Mouse (Mus musculus) testis, adult 10 weeks (tissue): Measurements from ENCODE around the gene Rgs3. TPM values are rescaled to one million over a fixed set of nuclear protein-coding genes. Genes with fewer than 3 reads are reported as not detected.

ENCODE experiments used
- polyA plus RNA-seq: library from polyadenylated mRNA; stranded (reverse); fragments of 350-450 nt; fragmentation: Illumina TruSeq; extraction: RNeasy Lipid Tissue Mini Kit (QIAGEN cat#74804); gene quantifications from one replicate; pipeline ENCODE4 v1.2.3, GENCODE M21; 2014; ENCODE audit warnings: low read depth, low replicate concordance

The Rgs3 gene
- polyA plus RNA-seq, result 6.0 TPM

GRCm38 (mm10) chr4:62559797-62560329, at the start of gene Rgs3:
Gene Rgs3 (plus strand): TSS chr4:62559847.

GRCm38 (mm10) chr4:62519849-62520233, 39.8 kb upstream of the Rgs3 start, which contains the start of gene Alad:
Gene Alad (minus strand): TSS chr4:62519918.

DNA sequence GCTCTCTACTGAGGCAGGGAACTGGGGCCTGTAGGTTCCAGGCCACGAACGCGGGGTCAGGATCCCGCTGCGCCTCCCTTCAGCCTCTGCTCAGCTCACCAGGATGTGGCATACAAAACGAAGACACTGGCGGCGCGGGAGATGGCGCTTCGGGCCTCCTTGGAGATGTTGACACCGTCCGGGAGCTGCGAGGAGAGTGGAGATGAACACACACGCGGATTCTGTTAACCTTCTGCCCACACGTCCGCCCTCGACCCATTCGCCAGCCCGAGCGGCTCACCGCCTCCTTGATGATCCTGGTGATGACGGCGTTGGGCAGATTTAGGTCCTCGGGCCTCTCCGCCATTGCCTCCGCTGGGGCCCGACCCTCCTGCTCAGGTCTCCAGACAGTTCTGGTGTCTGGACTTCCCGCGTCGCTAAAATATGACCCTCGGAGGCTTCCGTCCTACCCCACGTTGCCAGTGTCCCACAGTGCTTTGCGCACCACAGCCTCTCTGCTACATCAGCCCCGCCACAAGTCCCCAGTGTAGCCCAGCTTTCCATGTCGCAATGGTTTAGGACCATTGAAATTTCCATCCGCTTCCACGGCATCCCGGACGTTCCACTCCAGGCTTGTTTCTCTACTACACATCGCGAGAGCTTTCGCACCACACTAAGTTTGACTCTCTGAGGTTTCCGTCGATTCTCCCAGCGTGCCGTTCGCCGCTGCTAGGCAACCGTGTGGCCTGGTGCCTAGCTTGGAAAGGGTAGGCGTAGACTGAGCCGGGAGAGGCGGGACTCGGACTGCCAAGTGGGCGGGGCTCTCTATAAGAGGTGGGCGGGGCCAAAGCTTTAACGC, 34.8 kb upstream of the Rgs3 start, which contains the start of the genes Pole3 and 4933430I17Rik:
Gene Pole3 (minus strand): TSS at position 418 of the 838 bp plus-strand sequence.
Gene 4933430I17Rik (plus strand): TSS at position 719 of the 838 bp plus-strand sequence.

Other genes with a start within 250 kb of the Rgs3 start
- 6.6 TPM for gene Fkbp15, start 199.3 kb upstream of the Rgs3 start, polyA plus RNA-seq
- 49.0 TPM for gene Slc31a1, start 199.1 kb upstream of the Rgs3 start, polyA plus RNA-seq
- 28.3 TPM for gene Cdc26, start 151.2 kb upstream of the Rgs3 start, polyA plus RNA-seq
- 8.1 TPM for gene Prpf4, start 151.1 kb upstream of the Rgs3 start, polyA plus RNA-seq
- not detected for gene Rnf183, start 124.6 kb upstream of the Rgs3 start, polyA plus RNA-seq
- gene Wdr31, start 89.0 kb upstream of the Rgs3 start, polyA plus RNA-seq, result 124 TPM
- gene Bspry, start 79.8 kb upstream of the Rgs3 start, polyA plus RNA-seq, result 29.7 TPM
- gene Hdhd3, start 56.4 kb upstream of the Rgs3 start, polyA plus RNA-seq, result not detected
- 0.73 TPM for gene Alad, start 39.9 kb upstream of the Rgs3 start, polyA plus RNA-seq
- 101 TPM for gene Pole3, start 34.8 kb upstream of the Rgs3 start, polyA plus RNA-seq
- 26.4 TPM for gene 4933430I17Rik, start 34.5 kb upstream of the Rgs3 start, polyA plus RNA-seq